Mouse (Mus musculus): ENCODE results near the gene Tk1.

Gene Tk1

GRCm38 (mm10) chr11:117772352-117772751 lies 53.5 kb downstream of the Tk1 start:
- no peak for DNase-seq (ENCODE audit: low spot score in 2 of 2)

- DNase-seq (ENCODE audit: low spot score in 2 of 2) = no peak
These were observed 55.5 kb downstream of the Tk1 start for GRCm38 (mm10) chr11:117770407-117770806.

- no peak for DNase-seq (ENCODE audit: low spot score in 2 of 2)
These were observed 56.2 kb downstream of the Tk1 start for GRCm38 (mm10) chr11:117769683-117770047.

- DNase-seq (ENCODE audit: low spot score in 2 of 2) = no peak
These were observed 56.9 kb downstream of the Tk1 start for GRCm38 (mm10) chr11:117768725-117769682.

GRCm38 (mm10) chr11:117766275-117766674 lies 59.6 kb downstream of the Tk1 start:
- no peak for DNase-seq (ENCODE audit: low spot score in 2 of 2)

Data from left cerebral cortex, adult 9 months (tissue).